Mouse (Mus musculus) ovary, postnatal 10 days (tissue): ENCODE data around the gene Serpine2.

ENCODE experiments used
- DNase-seq: peaks from one replicate; pipeline ENCODE4 v3.0.0; 2022; ENCODE audit warnings: low spot score

The Serpine2 gene

GRCm38 (mm10) chr1:79757161-79757560 lies 103.8 kb downstream of the Serpine2 start:
- no peak for DNase-seq

GRCm38 (mm10) chr1:79756417-79756816 lies 104.6 kb downstream of the Serpine2 start:
- no peak for DNase-seq

GRCm38 (mm10) chr1:79755376-79755775 lies 105.6 kb downstream of the Serpine2 start:
- no peak for DNase-seq

- DNase-seq: no peak
These were observed 106.0 kb downstream of the Serpine2 start for GRCm38 (mm10) chr1:79754936-79755335.

GRCm38 (mm10) chr1:79753456-79753855 lies 107.5 kb downstream of the Serpine2 start:
- no peak for DNase-seq

GRCm38 (mm10) chr1:79752714-79753340 lies 108.2 kb downstream of the Serpine2 start:
- DNase-seq: no peak

GRCm38 (mm10) chr1:79752015-79752695 lies 108.8 kb downstream of the Serpine2 start:
- no peak for DNase-seq

- DNase-seq: no peak
These were observed 109.8 kb downstream of the Serpine2 start for GRCm38 (mm10) chr1:79751186-79751585.

GRCm38 (mm10) chr1:79746056-79746455 lies 114.9 kb downstream of the Serpine2 start:
- no peak for DNase-seq
